Mouse (Mus musculus) cerebellum, postnatal 25 days (tissue): Measurements from ENCODE around the gene Pmp22.
A peak's percentile ranks its signal among the peaks of the same experiment; 100 is the strongest.

Experiments used
- DNase-seq, 2 experiments: peaks; one replicate each; pipeline ENCODE4 v3.0.0; 2021; ENCODE audit warnings: mixed read lengths in 2 of 2

Pmp22 gene

GRCm38 (mm10) chr11:63163986-63164682, 35.4 kb downstream of the Pmp22 start:
- DNase-seq = no peak

GRCm38 (mm10) chr11:63164756-63165484, 36.1 kb downstream of the Pmp22 start:
- peak in 1 of 2 experiments; percentile 38 for DNase-seq

- no peak for DNase-seq
Observed at GRCm38 (mm10) chr11:63167826-63168225, 39.0 kb downstream of the Pmp22 start.

GRCm38 (mm10) chr11:63168551-63169258, 39.9 kb downstream of the Pmp22 start:
- DNase-seq = no peak

GRCm38 (mm10) chr11:63171977-63172376, 43.2 kb downstream of the Pmp22 start:
- DNase-seq = peak in 1 of 2 experiments; percentile 8

- peak; percentile 49 to 67 for DNase-seq
Observed at GRCm38 (mm10) chr11:63173604-63174003, 44.8 kb downstream of the Pmp22 start.

- DNase-seq = peak in 1 of 2 experiments; percentile 18
Observed at GRCm38 (mm10) chr11:63175302-63175701, 46.5 kb downstream of the Pmp22 start.

GRCm38 (mm10) chr11:63176416-63176815, 47.6 kb downstream of the Pmp22 start:
- no peak for DNase-seq

GRCm38 (mm10) chr11:63180262-63181101, 51.7 kb downstream of the Pmp22 start:
- no peak for DNase-seq

GRCm38 (mm10) chr11:63188803-63189202, 60.0 kb downstream of the Pmp22 start:
- DNase-seq = no peak

GRCm38 (mm10) chr11:63198070-63198469, 69.3 kb downstream of the Pmp22 start:
- no peak for DNase-seq

GRCm38 (mm10) chr11:63201989-63202535, 73.3 kb downstream of the Pmp22 start:
- no peak for DNase-seq
